Mouse (Mus musculus) forebrain, embryonic 16.5 days (tissue): ENCODE data around the gene Olfr583. TPM values are rescaled to one million over a fixed set of nuclear protein-coding genes. Genes with fewer than 3 reads are reported as not detected.

ENCODE experiments used
- ATAC-seq: fragments of 200-750 bp; cut with Nextera tagmentation; 2 replicates; pipeline ENCODE4 v1.8.0; 2017; ENCODE audit warnings: mild to moderate bottlenecking, moderate library complexity
- H3K27ac ChIP-seq: fragments of 300-500 bp; sonication (generic); 2 replicates; pipeline ENCODE4 v1.5.1; 2014; ENCODE audit warnings: low read length, control low read depth
- H3K27me3 ChIP-seq: fragments of 300-500 bp; sonication (generic); replicated peaks from 2 replicates; pipeline ENCODE4 v1.6.1; 2014; ENCODE audit warnings: low read length; ENCODE audit not compliant: control insufficient read depth, insufficient read depth
- H3K36me3 ChIP-seq: fragments of 300-500 bp; sonication (generic); 2 replicates; pipeline ENCODE4 v1.6.1; 2014; ENCODE audit not compliant: control insufficient read depth, insufficient read depth
- H3K4me1 ChIP-seq: fragments of 300-500 bp; sonication (generic); replicated peaks from 2 replicates; pipeline ENCODE4 v1.6.1; 2014; ENCODE audit warnings: low read length; ENCODE audit not compliant: control insufficient read depth, insufficient read depth
- H3K4me2 ChIP-seq: fragments of 300-500 bp; sonication (generic); 2 replicates; pipeline ENCODE4 v1.6.1; 2014; ENCODE audit warnings: mild to moderate bottlenecking, low read length, control low read depth
- H3K4me3 ChIP-seq: fragments of 300-500 bp; sonication (generic); replicated peaks from 2 replicates; pipeline ENCODE4 v1.5.1; 2014; ENCODE audit warnings: mild to moderate bottlenecking, low read length, control low read depth
- H3K9ac ChIP-seq: fragments of 300-500 bp; sonication (generic); replicated peaks from 2 replicates; pipeline ENCODE4 v1.6.1; 2014; ENCODE audit warnings: low read depth, low read length, control low read depth
- H3K9me3 ChIP-seq: fragments of 300-500 bp; sonication (generic); 2 replicates; pipeline ENCODE4 v1.6.1; 2016; ENCODE audit warnings: low read length; ENCODE audit not compliant: control insufficient read depth
- WGBS: fragments of 180-500 bp; shearing (Covaris S2); extraction: QIAGEN DNeasy Blood & Tissue Kit; methylation state at CpG from one replicate; pipeline ENCODE4 v1.1.7; 2014; 5-methylcytosine and 5-hydroxymethylcytosine counted together
- polyA plus RNA-seq: library from polyadenylated mRNA; unstranded; fragments of >200 nt; fragmentation: Nextera tagmentation; extraction: Ambion mirVana; gene quantifications from 2 replicates; pipeline ENCODE4 v1.2.1, GENCODE M21; 2015

Olfr583 gene
- not detected in 2 replicates for polyA plus RNA-seq

- no peak within 1 kb of the TSS for H3K27ac ChIP-seq
- no peak within 1 kb of the TSS for H3K4me2 ChIP-seq
- no peaks in the 10 kb centered on the region for H3K36me3 ChIP-seq
- H3K9me3 ChIP-seq: no peaks in the 10 kb centered on the region
- H3K4me3 ChIP-seq: no peak within 1 kb of the TSS
- WGBS: 78% methylated on average over 1 of the region's 1 CpGs
- ATAC-seq: no peak
- no peak within 1 kb of the TSS for H3K9ac ChIP-seq
- no peaks in the 10 kb centered on the region for H3K4me1 ChIP-seq
- no peaks in the 10 kb centered on the region for H3K27me3 ChIP-seq
These were observed at the start of gene Olfr583 for GRCm38 (mm10) chr7:103051000-103051399. Gene Olfr583, plus strand, starts transcription at chr7:103051300.

GRCm38 (mm10) chr7:103037724-103038123, 13.4 kb upstream of the Olfr583 start, which contains the start of gene Olfr582:
Gene Olfr582, plus strand, starts transcription at chr7:103038024.
- Histone ChIP-seq H3K9me3 (no peaks in the 10 kb centered on the region), H3K4me1 (no peaks in the 10 kb centered on the region), H3K36me3 (no peaks in the 10 kb centered on the region), H3K27me3 (no peaks in the 10 kb centered on the region), H3K4me3 (no peak within 1 kb of the TSS), H3K9ac (no peak within 1 kb of the TSS), H3K27ac (no peak within 1 kb of the TSS), H3K4me2 (no peak within 1 kb of the TSS)
- ATAC-seq: no peak

- no peak for ATAC-seq
- H3K4me2 ChIP-seq: no peak within 1 kb of the TSS
- peaks cover 2% of the 10 kb centered on the region; the same call in 1 of the 2 replicates for H3K9me3 ChIP-seq
- 82% methylated on average over 1 of the region's 1 CpGs for WGBS
- no peak within 1 kb of the TSS for H3K27ac ChIP-seq
- no peaks in the 10 kb centered on the region for H3K4me1 ChIP-seq
- H3K9ac ChIP-seq: no peak within 1 kb of the TSS
- no peak within 1 kb of the TSS for H3K4me3 ChIP-seq
- no peaks in the 10 kb centered on the region for H3K36me3 ChIP-seq
- no peaks in the 10 kb centered on the region for H3K27me3 ChIP-seq
These were observed 30.5 kb downstream of the Olfr583 start, which contains the start of gene Olfr584 for GRCm38 (mm10) chr7:103081585-103081984. Gene Olfr584, plus strand, starts transcription at chr7:103081885.

GRCm38 (mm10) chr7:103097420-103097819, 46.3 kb downstream of the Olfr583 start, which contains the start of gene Olfr585:
Gene Olfr585, plus strand, starts transcription at chr7:103097720.
- no peaks in the 10 kb centered on the region for H3K9me3 ChIP-seq
- H3K4me3 ChIP-seq: no peak within 1 kb of the TSS
- H3K36me3 ChIP-seq: no peaks in the 10 kb centered on the region
- no peaks in the 10 kb centered on the region for H3K4me1 ChIP-seq
- H3K27ac ChIP-seq: no peak within 1 kb of the TSS
- H3K9ac ChIP-seq: no peak within 1 kb of the TSS
- H3K4me2 ChIP-seq: no peak within 1 kb of the TSS
- WGBS: 94% methylated on average over 1 of the region's 1 CpGs
- no peaks in the 10 kb centered on the region for H3K27me3 ChIP-seq
- no peak for ATAC-seq

Other genes starting within 250 kb of the Olfr583 start
- not detected in 2 replicates for gene Olfr564, start 247.8 kb upstream of the Olfr583 start, polyA plus RNA-seq
- not detected in 2 replicates for gene Olfr566, start 192.5 kb upstream of the Olfr583 start, polyA plus RNA-seq
- not detected in 2 replicates for gene Olfr568, start 174.2 kb upstream of the Olfr583 start, polyA plus RNA-seq
- gene Olfr569, start 160.4 kb upstream of the Olfr583 start, polyA plus RNA-seq: not detected in 2 replicates
- gene Olfr570, start 156.7 kb upstream of the Olfr583 start, polyA plus RNA-seq: 0.20 TPM in 1 of 2 replicates, not detected in the other
- not detected in 2 replicates for gene Olfr571, start 133.8 kb upstream of the Olfr583 start, polyA plus RNA-seq
- gene Olfr572, start 126.9 kb upstream of the Olfr583 start, polyA plus RNA-seq: not detected in 2 replicates
- gene Olfr573-ps1, start 108.7 kb upstream of the Olfr583 start, polyA plus RNA-seq: not detected in 2 replicates
- gene Olfr574, start 102.8 kb upstream of the Olfr583 start, polyA plus RNA-seq: not detected in 2 replicates
- not detected in 2 replicates for gene Olfr575, start 92.5 kb upstream of the Olfr583 start, polyA plus RNA-seq
- not detected in 2 replicates for gene Olfr576, start 88.6 kb upstream of the Olfr583 start, polyA plus RNA-seq
- gene Olfr577, start 75.4 kb upstream of the Olfr583 start, polyA plus RNA-seq: not detected in 2 replicates
- not detected in 2 replicates for gene Olfr578, start 62.0 kb upstream of the Olfr583 start, polyA plus RNA-seq
- gene Olfr582, start 13.3 kb upstream of the Olfr583 start, polyA plus RNA-seq: not detected in 2 replicates
- not detected in 2 replicates for gene Olfr584, start 30.6 kb downstream of the Olfr583 start, polyA plus RNA-seq
- gene Olfr585, start 46.4 kb downstream of the Olfr583 start, polyA plus RNA-seq: not detected in 2 replicates
- not detected in 2 replicates for gene Olfr586, start 74.3 kb downstream of the Olfr583 start, polyA plus RNA-seq
- gene Olfr588-ps1, start 89.6 kb downstream of the Olfr583 start, polyA plus RNA-seq: not detected in 2 replicates
- gene Olfr589, start 105.1 kb downstream of the Olfr583 start, polyA plus RNA-seq: not detected in 2 replicates
- not detected in 2 replicates for gene Olfr591, start 127.0 kb downstream of the Olfr583 start, polyA plus RNA-seq
- not detected in 2 replicates for gene Olfr592, start 133.5 kb downstream of the Olfr583 start, polyA plus RNA-seq
- not detected in 2 replicates for gene Olfr593, start 160.6 kb downstream of the Olfr583 start, polyA plus RNA-seq
- gene Olfr594, start 165.7 kb downstream of the Olfr583 start, polyA plus RNA-seq: not detected in 2 replicates
- gene Usp17ld, start 201.2 kb downstream of the Olfr583 start, polyA plus RNA-seq: not detected in 2 replicates